Mouse (Mus musculus): ENCODE results near the gene Gm8926.
"Not testable (repeated sequence)": the region's sequence is repeated elsewhere in the genome, so short reads cannot be mapped to it uniquely, and the experiment has no call there.

Gm8926 gene

GRCm38 (mm10) chr5:11770248-11770647 lies at the start of gene Gm8926:
Gene Gm8926 (plus strand): TSS chr5:11770548.
- not testable (repeated sequence) for DNase-seq (ENCODE audit: low read depth, low spot score)
